Mouse (Mus musculus): ENCODE measurements at regions not wholly inside any gene's neighbourhood (a gene's known extent, or its start where the extent isn't known, plus 50 kb on each side); places are given as distances from the start of the nearest gene placed in this dataset.

DNA sequence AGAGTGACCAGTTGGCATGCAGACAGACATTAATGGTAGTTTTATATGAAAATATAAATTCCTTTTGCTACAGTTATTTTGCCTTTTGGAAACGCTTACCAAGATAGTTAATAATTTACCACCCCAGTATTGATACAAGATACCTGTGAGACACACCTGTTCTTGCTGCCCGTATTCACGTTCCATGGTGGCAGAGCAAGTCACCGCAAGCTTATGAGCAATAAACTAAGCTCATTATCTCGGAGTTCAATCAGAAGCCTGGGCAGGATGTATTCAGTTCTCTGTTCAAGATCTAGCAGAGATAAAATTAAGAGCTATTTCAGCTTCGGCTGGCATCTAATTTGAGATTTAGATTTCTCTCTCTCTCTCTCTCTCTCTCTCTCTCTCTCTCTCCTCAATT is 114.1 kb upstream of the Krr1 start:
- WGBS (ENCODE audit: insufficient replicate concordance), result 56% methylated on average over 6 of the region's 6 CpGs

GRCm38 (mm10) chr10:111865286-111865830 is 107.1 kb upstream of the Krr1 start:
- ATAC-seq (ENCODE audit: low read depth), result no peak
- Histone ChIP-seq H3K4me1 (ENCODE audit: control insufficient read depth, low read depth, low read length) (no peaks in the 10 kb centered on the region), H3K4me3 (ENCODE audit: low read depth, low read length) (no peak overlapping the region), H3K36me3 (ENCODE audit: control insufficient read depth, insufficient read depth) (no peaks in the 10 kb centered on the region), H3K9me3 (replicated peaks; ENCODE audit: control insufficient read depth, low read length) (no peaks in the 10 kb centered on the region), H3K27ac (ENCODE audit: low read length) (no peak overlapping the region), H3K9ac (ENCODE audit: low read depth, low read length) (no peak overlapping the region), H3K4me2 (ENCODE audit: low read depth, low read length) (no peak overlapping the region), H3K27me3 (ENCODE audit: control insufficient read depth, insufficient read depth, low read depth, low read length) (no peaks in the 10 kb centered on the region)
- WGBS (ENCODE audit: insufficient replicate concordance), result 72% methylated on average over 8 of the region's 8 CpGs

More for the DNA sequence above, 114.1 kb upstream of the Krr1 start:
- Histone ChIP-seq H3K27me3 (ENCODE audit: control insufficient read depth, insufficient read depth, low read depth, low read length) (no peaks in the 10 kb centered on the region), H3K4me3 (ENCODE audit: low read depth, low read length) (no peak overlapping the region), H3K4me2 (ENCODE audit: low read depth, low read length) (no peak overlapping the region), H3K9me3 (replicated peaks; ENCODE audit: control insufficient read depth, low read length) (no peaks in the 10 kb centered on the region), H3K36me3 (ENCODE audit: control insufficient read depth, insufficient read depth) (no peaks in the 10 kb centered on the region), H3K9ac (ENCODE audit: low read depth, low read length) (no peak overlapping the region), H3K27ac (ENCODE audit: low read length) (no peak overlapping the region), H3K4me1 (ENCODE audit: control insufficient read depth, low read depth, low read length) (no peaks in the 10 kb centered on the region)
- no peak for ATAC-seq (ENCODE audit: low read depth)

DNA sequence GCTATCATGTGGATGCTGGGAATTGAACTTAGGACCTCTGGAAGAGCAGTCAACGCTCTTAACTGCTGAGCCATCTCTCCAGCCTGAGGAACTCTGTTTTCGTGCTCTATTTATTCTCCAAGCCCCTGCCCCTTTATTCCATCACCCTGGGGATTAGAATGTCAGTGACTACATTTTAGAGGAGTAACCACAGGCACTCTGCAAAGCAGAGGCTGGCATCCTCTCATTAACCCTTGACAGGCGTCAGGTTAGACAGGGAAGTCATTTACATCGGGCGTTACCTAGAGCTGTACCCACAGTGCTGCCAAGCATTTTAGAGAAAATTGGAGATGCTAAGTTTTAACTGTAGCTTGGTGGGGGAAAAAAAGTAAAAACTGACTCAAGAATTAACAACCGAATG is 105.4 kb upstream of the Krr1 start:
- no peak for ATAC-seq (ENCODE audit: low read depth)
- H3K36me3 ChIP-seq (ENCODE audit: control insufficient read depth, insufficient read depth), result no peaks in the 10 kb centered on the region
- WGBS (ENCODE audit: insufficient replicate concordance), result 54% methylated on average over 6 of the region's 6 CpGs

GRCm38 (mm10) chr10:111867538-111867937 is 104.9 kb upstream of the Krr1 start:
- no peak overlapping the region for H3K4me2 ChIP-seq (ENCODE audit: low read depth, low read length)
- no peak overlapping the region for H3K9ac ChIP-seq (ENCODE audit: low read depth, low read length)
- no peaks in the 10 kb centered on the region for H3K4me1 ChIP-seq (ENCODE audit: control insufficient read depth, low read depth, low read length)
- H3K27ac ChIP-seq (ENCODE audit: low read length), result no peak overlapping the region
- no peak for ATAC-seq (ENCODE audit: low read depth)
- no peaks in the 10 kb centered on the region for H3K9me3 ChIP-seq (replicated peaks; ENCODE audit: control insufficient read depth, low read length)
- H3K4me3 ChIP-seq (ENCODE audit: low read depth, low read length), result no peak overlapping the region
- 35% methylated on average over 6 of the region's 6 CpGs for WGBS (ENCODE audit: insufficient replicate concordance)
- no peaks in the 10 kb centered on the region for H3K36me3 ChIP-seq (ENCODE audit: control insufficient read depth, insufficient read depth)
- H3K27me3 ChIP-seq (ENCODE audit: control insufficient read depth, insufficient read depth, low read depth, low read length), result no peaks in the 10 kb centered on the region

More for the DNA sequence above, 105.4 kb upstream of the Krr1 start:
- no peaks in the 10 kb centered on the region for H3K9me3 ChIP-seq (replicated peaks; ENCODE audit: control insufficient read depth, low read length)
- H3K4me2 ChIP-seq (ENCODE audit: low read depth, low read length), result no peak overlapping the region
- H3K27ac ChIP-seq (ENCODE audit: low read length), result no peak overlapping the region
- H3K4me3 ChIP-seq (ENCODE audit: low read depth, low read length), result no peak overlapping the region
- H3K27me3 ChIP-seq (ENCODE audit: control insufficient read depth, insufficient read depth, low read depth, low read length), result no peaks in the 10 kb centered on the region
- no peaks in the 10 kb centered on the region for H3K4me1 ChIP-seq (ENCODE audit: control insufficient read depth, low read depth, low read length)
- H3K9ac ChIP-seq (ENCODE audit: low read depth, low read length), result no peak overlapping the region

GRCm38 (mm10) chr10:111880354-111880753 is 92.1 kb upstream of the Krr1 start:
- Histone ChIP-seq H3K4me1 (ENCODE audit: control insufficient read depth, low read depth, low read length) (no peaks in the 10 kb centered on the region), H3K27me3 (ENCODE audit: control insufficient read depth, insufficient read depth, low read depth, low read length) (no peaks in the 10 kb centered on the region), H3K9ac (ENCODE audit: low read depth, low read length) (no peak overlapping the region), H3K4me2 (ENCODE audit: low read depth, low read length) (no peak overlapping the region), H3K9me3 (replicated peaks; ENCODE audit: control insufficient read depth, low read length) (no peaks in the 10 kb centered on the region), H3K27ac (ENCODE audit: low read length) (no peak overlapping the region), H3K36me3 (ENCODE audit: control insufficient read depth, insufficient read depth) (no peaks in the 10 kb centered on the region), H3K4me3 (ENCODE audit: low read depth, low read length) (no peak overlapping the region)
- WGBS (ENCODE audit: insufficient replicate concordance), result 54% methylated on average over 3 of the region's 3 CpGs
- no peak for ATAC-seq (ENCODE audit: low read depth)

GRCm38 (mm10) chr10:111881339-111882211 is 90.9 kb upstream of the Krr1 start:
- Histone ChIP-seq H3K36me3 (ENCODE audit: control insufficient read depth, insufficient read depth) (no peaks in the 10 kb centered on the region), H3K27ac (ENCODE audit: low read length) (no peak overlapping the region), H3K9ac (ENCODE audit: low read depth, low read length) (no peak overlapping the region), H3K9me3 (replicated peaks; ENCODE audit: control insufficient read depth, low read length) (no peaks in the 10 kb centered on the region), H3K4me1 (ENCODE audit: control insufficient read depth, low read depth, low read length) (no peaks in the 10 kb centered on the region), H3K27me3 (ENCODE audit: control insufficient read depth, insufficient read depth, low read depth, low read length) (no peaks in the 10 kb centered on the region), H3K4me2 (ENCODE audit: low read depth, low read length) (no peak overlapping the region), H3K4me3 (ENCODE audit: low read depth, low read length) (no peak overlapping the region)
- 76% methylated on average over 24 of the region's 24 CpGs for WGBS (ENCODE audit: insufficient replicate concordance)
- ATAC-seq (ENCODE audit: low read depth), result no peak

- Histone ChIP-seq H3K4me2 (ENCODE audit: low read depth, low read length) (no peak overlapping the region), H3K9me3 (replicated peaks; ENCODE audit: control insufficient read depth, low read length) (no peaks in the 10 kb centered on the region), H3K27ac (ENCODE audit: low read length) (no peak overlapping the region), H3K4me3 (ENCODE audit: low read depth, low read length) (no peak overlapping the region), H3K9ac (ENCODE audit: low read depth, low read length) (no peak overlapping the region), H3K4me1 (ENCODE audit: control insufficient read depth, low read depth, low read length) (no peaks in the 10 kb centered on the region), H3K27me3 (ENCODE audit: control insufficient read depth, insufficient read depth, low read depth, low read length) (no peaks in the 10 kb centered on the region), H3K36me3 (ENCODE audit: control insufficient read depth, insufficient read depth) (no peaks in the 10 kb centered on the region)
- 77% methylated on average over 6 of the region's 6 CpGs for WGBS (ENCODE audit: insufficient replicate concordance)
- ATAC-seq (ENCODE audit: low read depth), result no peak
Measured at GRCm38 (mm10) chr10:111882521-111882920, 89.9 kb upstream of the Krr1 start.

- Histone ChIP-seq H3K36me3 (ENCODE audit: control insufficient read depth, insufficient read depth) (no peaks in the 10 kb centered on the region), H3K9me3 (replicated peaks; ENCODE audit: control insufficient read depth, low read length) (no peaks in the 10 kb centered on the region), H3K27ac (ENCODE audit: low read length) (no peak overlapping the region), H3K4me1 (ENCODE audit: control insufficient read depth, low read depth, low read length) (no peaks in the 10 kb centered on the region), H3K4me3 (ENCODE audit: low read depth, low read length) (no peak overlapping the region), H3K9ac (ENCODE audit: low read depth, low read length) (no peak overlapping the region), H3K27me3 (ENCODE audit: control insufficient read depth, insufficient read depth, low read depth, low read length) (no peaks in the 10 kb centered on the region), H3K4me2 (ENCODE audit: low read depth, low read length) (no peak overlapping the region)
- 75% methylated on average over 4 of the region's 4 CpGs for WGBS (ENCODE audit: insufficient replicate concordance)
- ATAC-seq (ENCODE audit: low read depth), result no peak
Measured at GRCm38 (mm10) chr10:111884701-111885100, 87.8 kb upstream of the Krr1 start.

- Histone ChIP-seq H3K27ac (ENCODE audit: low read length) (no peak overlapping the region), H3K9me3 (replicated peaks; ENCODE audit: control insufficient read depth, low read length) (no peaks in the 10 kb centered on the region), H3K9ac (ENCODE audit: low read depth, low read length) (no peak overlapping the region), H3K4me3 (ENCODE audit: low read depth, low read length) (no peak overlapping the region), H3K36me3 (ENCODE audit: control insufficient read depth, insufficient read depth) (no peaks in the 10 kb centered on the region), H3K27me3 (ENCODE audit: control insufficient read depth, insufficient read depth, low read depth, low read length) (no peaks in the 10 kb centered on the region), H3K4me2 (ENCODE audit: low read depth, low read length) (no peak overlapping the region), H3K4me1 (ENCODE audit: control insufficient read depth, low read depth, low read length) (no peaks in the 10 kb centered on the region)
- 59% methylated on average over 5 of the region's 5 CpGs for WGBS (ENCODE audit: insufficient replicate concordance)
- no peak for ATAC-seq (ENCODE audit: low read depth)
Measured at GRCm38 (mm10) chr10:111889111-111889510, 83.4 kb upstream of the Krr1 start.

All from liver, embryonic 16.5 days (tissue).